Mouse (Mus musculus): ENCODE measurements around the gene Yipf3.

The Yipf3 gene

GRCm38 (mm10) chr17:46247512-46248188 is at the start of gene Yipf3, which contains the start of gene Polr1c:
Gene Yipf3 (plus strand): TSS chr17:46248080.
Gene Polr1c (minus strand): TSS chr17:46248054.
- DNase-seq (ENCODE audit: low spot score) = peak; percentile 92

GRCm38 (mm10) chr17:46201151-46201550 is 46.7 kb upstream of the Yipf3 start:
- DNase-seq (ENCODE audit: low spot score) = no peak

- peak; percentile 91 for DNase-seq (ENCODE audit: low spot score)
These were observed 45.3 kb upstream of the Yipf3 start, which contains the start of the genes Polh and Xpo5 for GRCm38 (mm10) chr17:46202421-46203071. Gene Polh (minus strand): TSS chr17:46202645. Gene Xpo5 (plus strand): TSS chr17:46202782.

- DNase-seq (ENCODE audit: low spot score) = peak; percentile 19
These were observed 44.8 kb upstream of the Yipf3 start for GRCm38 (mm10) chr17:46203078-46203477.

GRCm38 (mm10) chr17:46206676-46207075 is 41.2 kb upstream of the Yipf3 start:
- no peak for DNase-seq (ENCODE audit: low spot score)

- DNase-seq (ENCODE audit: low spot score) = no peak
These were observed 37.3 kb upstream of the Yipf3 start for GRCm38 (mm10) chr17:46210550-46210949.

GRCm38 (mm10) chr17:46221601-46222000 is 26.3 kb upstream of the Yipf3 start:
- no peak for DNase-seq (ENCODE audit: low spot score)

GRCm38 (mm10) chr17:46227576-46227975 is 20.3 kb upstream of the Yipf3 start:
- no peak for DNase-seq (ENCODE audit: low spot score)

- no peak for DNase-seq (ENCODE audit: low spot score)
These were observed 11.8 kb upstream of the Yipf3 start for GRCm38 (mm10) chr17:46236067-46236466.

GRCm38 (mm10) chr17:46237079-46237478 is 10.8 kb upstream of the Yipf3 start:
- no peak for DNase-seq (ENCODE audit: low spot score)

- DNase-seq (ENCODE audit: low spot score) = no peak
These were observed 10.4 kb upstream of the Yipf3 start for GRCm38 (mm10) chr17:46237480-46237879.

- DNase-seq (ENCODE audit: low spot score) = no peak
These were observed 8.3 kb upstream of the Yipf3 start for GRCm38 (mm10) chr17:46239516-46240114.

GRCm38 (mm10) chr17:46241471-46241870 is 6.4 kb upstream of the Yipf3 start:
- no peak for DNase-seq (ENCODE audit: low spot score)

- DNase-seq (ENCODE audit: low spot score) = no peak
These were observed 5.6 kb upstream of the Yipf3 start for GRCm38 (mm10) chr17:46242274-46242673.

GRCm38 (mm10) chr17:46242993-46243392 is 4.9 kb upstream of the Yipf3 start:
- no peak for DNase-seq (ENCODE audit: low spot score)

- no peak for DNase-seq (ENCODE audit: low spot score)
These were observed 4.3 kb upstream of the Yipf3 start for GRCm38 (mm10) chr17:46243624-46244023.

- no peak for DNase-seq (ENCODE audit: low spot score)
These were observed 3.3 kb upstream of the Yipf3 start for GRCm38 (mm10) chr17:46244579-46244978.

GRCm38 (mm10) chr17:46248189-46248522 is 276 bp downstream of the Yipf3 start:
- DNase-seq (ENCODE audit: low spot score) = no peak

GRCm38 (mm10) chr17:46251174-46251573 is 3.3 kb downstream of the Yipf3 start:
- DNase-seq (ENCODE audit: low spot score) = no peak

GRCm38 (mm10) chr17:46252571-46253451 is 4.9 kb downstream of the Yipf3 start:
- no peak for DNase-seq (ENCODE audit: low spot score)

- peak; percentile 91 for DNase-seq (ENCODE audit: low spot score)
These were observed 5.7 kb downstream of the Yipf3 start, which contains the start of gene Lrrc73 for GRCm38 (mm10) chr17:46253452-46254084. Gene Lrrc73 (plus strand): TSS chr17:46253531.

GRCm38 (mm10) chr17:46254106-46254505 is 6.2 kb downstream of the Yipf3 start:
- no peak for DNase-seq (ENCODE audit: low spot score)

Data from urinary bladder, postnatal 25 days (tissue).